Mouse (Mus musculus) adrenal gland (tissue): ENCODE results near the gene Ythdf1.

Experiments used
- intact Hi-C: fragments of 180-260 bp; cut with DNase I; formaldehyde crosslinking; loops from one replicate; pipeline ENCODE4 v1.15.1; 2025
- long read RNA-seq, 2 experiments: library from polyadenylated mRNA; unstranded; transcript quantifications; one replicate each; pipeline ENCODE4 v2.0.0; 2020; ENCODE audit warnings: borderline replicate concordance in 1 of 2; ENCODE audit not compliant: insufficient replicate concordance in 1 of 2

Ythdf1 gene
- long read RNA-seq, experiment 1, partial matches to known transcripts, result 5 of 6 reads
- long read RNA-seq, experiment 1, other reads (novel, unspliced or antisense), result 1 of 6 reads
- long read RNA-seq, experiment 2, partial matches to known transcripts, result 4 of 9 reads
- long read RNA-seq, experiment 2, other reads (novel, unspliced or antisense), result 1 of 9 reads

GRCm38 (mm10) chr2:180920810-180921400, at the start of gene Ythdf1:
Ythdf1 (minus strand) TSS chr2:180920949.
- intact Hi-C loops, result no loop called here

- intact Hi-C loops, result no loop called here
Observed at GRCm38 (mm10) chr2:180967010-180967763, 46.4 kb upstream of the Ythdf1 start, which contains the start of gene Arfgap1. Arfgap1 (plus strand) TSS chr2:180967225.

GRCm38 (mm10) chr2:180966092-180966882, 45.5 kb upstream of the Ythdf1 start:
- intact Hi-C loops, result no loop called here

GRCm38 (mm10) chr2:180963956-180964355, 43.2 kb upstream of the Ythdf1 start:
- intact Hi-C loops, result no loop called here

- intact Hi-C loops, result loop anchor here (1.0 kb wide), 1 partner anchor 37 kb away; no protein-coding TSS in a partner anchor
Observed at GRCm38 (mm10) chr2:180962616-180963308, 42.0 kb upstream of the Ythdf1 start.

- intact Hi-C loops, result no loop called here
Observed at GRCm38 (mm10) chr2:180960187-180960586, 39.4 kb upstream of the Ythdf1 start.

- intact Hi-C loops, result no loop called here
Observed at GRCm38 (mm10) chr2:180959605-180960004, 38.9 kb upstream of the Ythdf1 start.

- intact Hi-C loops, result no loop called here
Observed at GRCm38 (mm10) chr2:180954061-180955047, 33.6 kb upstream of the Ythdf1 start, which contains the start of gene Nkain4. Nkain4 (minus strand) TSS chr2:180954699.

GRCm38 (mm10) chr2:180953638-180954037, 32.9 kb upstream of the Ythdf1 start:
- intact Hi-C loops, result no loop called here

GRCm38 (mm10) chr2:180952731-180953171, 32.0 kb upstream of the Ythdf1 start:
- intact Hi-C loops, result no loop called here

GRCm38 (mm10) chr2:180949947-180950346, 29.2 kb upstream of the Ythdf1 start:
- intact Hi-C loops, result no loop called here

- intact Hi-C loops, result no loop called here
Observed at GRCm38 (mm10) chr2:180941869-180942268, 21.1 kb upstream of the Ythdf1 start.

GRCm38 (mm10) chr2:180940187-180940586, 19.4 kb upstream of the Ythdf1 start:
- intact Hi-C loops, result no loop called here

- intact Hi-C loops, result no loop called here
Observed at GRCm38 (mm10) chr2:180932418-180932817, 11.7 kb upstream of the Ythdf1 start.

- intact Hi-C loops, result loop anchor here (5.0 kb wide), 1 partner anchor 144 kb away; no protein-coding TSS in a partner anchor
Observed at GRCm38 (mm10) chr2:180928723-180929122, 8.0 kb upstream of the Ythdf1 start, which contains the start of gene Birc7. Birc7 (plus strand) TSS chr2:180929023.

GRCm38 (mm10) chr2:180925176-180925575, 4.4 kb upstream of the Ythdf1 start:
- intact Hi-C loops, result loop anchor here (1.0 to 5.0 kb wide), 2 partner anchors 37 to 147 kb away; no protein-coding TSS in a partner anchor

GRCm38 (mm10) chr2:180922739-180923138, 2.0 kb upstream of the Ythdf1 start:
- intact Hi-C loops, result no loop called here

GRCm38 (mm10) chr2:180919913-180920809, 588 bp downstream of the Ythdf1 start:
- intact Hi-C loops, result no loop called here
